Mouse (Mus musculus): ENCODE measurements around the gene Gpr107.
"Not testable (repeated sequence)": the region's sequence is repeated elsewhere in the genome, so short reads cannot be mapped to it uniquely, and the experiment has no call there.

The Gpr107 gene

GRCm38 (mm10) chr2:31156846-31157245, 4.7 kb downstream of the Gpr107 start:
- no peak for DNase-seq (ENCODE audit: low read depth)

DNA sequence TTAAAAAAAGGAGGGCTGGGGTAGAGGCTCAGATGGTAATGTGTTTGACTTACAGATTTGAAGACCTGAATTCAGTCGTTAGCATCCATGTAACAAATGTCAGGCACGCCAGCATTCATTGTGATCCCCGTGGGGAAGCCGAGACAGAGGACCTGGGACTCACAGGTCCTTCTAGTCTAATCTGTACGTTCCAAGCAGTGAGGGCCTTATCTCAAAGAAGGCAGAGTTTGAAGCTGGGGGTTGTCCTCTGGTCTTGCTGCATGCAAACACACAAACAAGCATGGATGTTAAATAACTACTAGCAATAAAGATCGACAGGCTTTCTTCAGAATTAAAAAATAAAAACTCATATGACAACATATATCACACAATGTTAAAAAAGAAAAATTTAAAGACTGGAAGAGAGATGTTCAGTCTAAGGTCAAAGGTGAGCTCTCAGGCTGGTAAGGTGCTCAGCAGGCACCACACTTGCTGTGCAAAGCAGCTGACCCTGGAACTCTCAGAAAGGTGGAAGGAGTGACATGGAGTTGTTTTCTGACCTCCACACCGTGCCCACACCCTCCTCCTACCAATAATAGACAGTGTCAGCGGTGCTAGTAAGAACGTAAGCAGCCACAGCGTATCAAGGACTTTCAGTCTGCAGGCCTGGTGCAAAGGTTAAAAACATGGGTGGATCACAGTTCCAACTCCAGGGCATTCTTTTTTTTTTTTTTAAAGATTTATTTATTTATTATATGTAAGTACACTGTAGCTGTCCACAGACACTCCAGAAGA, 8.2 kb downstream of the Gpr107 start:
- no peak for DNase-seq (ENCODE audit: low read depth)

- DNase-seq (ENCODE audit: low read depth): no peak
Measured at GRCm38 (mm10) chr2:31161620-31162019, 9.5 kb downstream of the Gpr107 start.

GRCm38 (mm10) chr2:31163361-31164118, 11.4 kb downstream of the Gpr107 start:
- no peak for DNase-seq (ENCODE audit: low read depth)

DNA sequence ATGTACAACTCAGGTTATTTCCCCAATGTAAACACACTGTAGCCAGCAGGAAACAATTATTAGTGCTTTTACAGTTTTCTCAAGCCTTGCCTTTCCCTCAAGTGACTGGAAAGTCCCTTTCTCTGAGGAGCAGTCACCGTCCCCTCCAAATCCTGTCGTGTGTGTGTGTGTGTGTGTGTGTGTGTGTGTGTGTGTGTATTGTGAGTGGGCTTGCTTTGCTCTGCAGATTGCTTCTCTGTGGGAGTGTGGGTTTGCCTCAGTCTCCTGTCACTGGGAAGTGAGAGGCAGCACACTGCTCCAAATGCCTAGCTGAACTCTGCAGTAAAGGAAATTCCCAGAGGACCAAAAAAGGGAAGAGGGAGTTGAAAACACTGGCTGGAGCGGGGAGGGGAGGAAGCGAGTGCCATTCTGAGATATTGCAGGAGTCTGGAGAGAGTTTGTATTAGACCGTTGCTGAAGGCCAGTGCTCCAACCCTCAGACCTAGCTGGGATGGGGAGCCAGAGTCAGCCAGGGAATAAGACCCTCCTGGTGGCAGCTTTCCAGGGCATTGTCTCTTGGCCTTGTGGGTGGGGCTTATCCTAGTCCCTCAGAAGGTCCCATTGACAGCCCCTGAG, 12.8 kb downstream of the Gpr107 start:
- DNase-seq (ENCODE audit: low read depth): no peak

- no peak for DNase-seq (ENCODE audit: low read depth)
Measured at GRCm38 (mm10) chr2:31165529-31165928, 13.4 kb downstream of the Gpr107 start.

DNA sequence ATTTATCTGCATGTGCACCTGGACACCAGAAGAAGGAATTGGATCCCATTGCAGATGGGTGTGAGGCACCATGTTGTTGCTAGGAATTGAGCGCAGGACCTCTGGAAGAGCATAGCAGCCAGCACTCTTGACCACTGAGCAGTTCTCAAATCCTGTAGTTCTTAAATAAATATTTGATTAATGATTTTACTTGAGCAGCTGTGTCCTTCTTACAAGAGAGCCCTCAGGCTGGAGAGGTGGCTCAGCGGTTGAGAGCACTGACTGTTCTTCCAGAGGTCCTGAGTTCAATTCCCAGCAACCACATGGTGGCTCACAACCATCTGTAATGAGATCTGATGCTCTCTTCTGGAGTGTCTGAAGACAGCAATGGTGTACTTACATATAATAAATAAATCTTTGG, 15.5 kb downstream of the Gpr107 start:
- DNase-seq (ENCODE audit: low read depth): not testable (repeated sequence)

- DNase-seq (ENCODE audit: low read depth): no peak
Measured at GRCm38 (mm10) chr2:31169001-31169400, 16.9 kb downstream of the Gpr107 start.

- no peak for DNase-seq (ENCODE audit: low read depth)
Measured at GRCm38 (mm10) chr2:31170164-31170563, 18.0 kb downstream of the Gpr107 start.

GRCm38 (mm10) chr2:31172001-31172400, 19.9 kb downstream of the Gpr107 start:
- peak; percentile 38 for DNase-seq (ENCODE audit: low read depth)

DNA sequence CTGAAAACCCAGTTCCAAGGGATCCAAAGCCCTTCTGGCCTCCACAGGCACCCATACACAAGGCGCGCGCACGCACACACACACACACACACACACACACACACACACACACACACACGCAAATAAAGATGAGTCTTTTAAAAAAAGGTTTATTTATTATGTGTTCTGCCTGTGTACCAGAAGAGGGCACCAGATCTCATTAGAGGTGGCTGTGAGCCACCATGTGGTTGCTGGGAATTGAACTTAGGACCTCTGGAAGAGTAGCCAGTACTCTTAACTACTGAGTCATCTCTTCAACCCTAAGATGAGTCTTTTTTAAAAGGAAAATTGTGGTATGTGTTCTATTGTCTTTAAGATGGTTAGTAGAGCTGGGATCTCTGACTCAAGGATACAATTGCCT, 20.4 kb downstream of the Gpr107 start:
- DNase-seq (ENCODE audit: low read depth): peak; percentile 33

DNA sequence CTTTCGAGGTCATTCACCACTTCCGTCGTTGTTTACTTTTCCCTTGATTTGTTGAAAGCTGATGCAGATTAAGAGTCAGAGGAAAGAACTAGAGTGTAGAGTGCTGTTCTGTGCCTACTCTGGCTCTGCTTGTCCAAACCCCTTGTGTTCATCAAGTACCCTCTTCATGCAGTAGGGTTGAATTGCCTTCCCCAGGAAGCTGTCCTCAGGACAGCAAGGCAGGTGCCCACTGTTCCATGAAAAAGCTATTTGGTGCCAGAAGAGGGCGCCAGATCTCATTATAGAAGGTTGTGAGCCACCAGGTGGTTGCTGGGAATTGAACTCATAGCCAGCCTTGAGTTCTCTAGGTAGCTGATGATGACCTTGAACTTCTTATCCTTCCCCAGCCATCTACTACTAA, 21.2 kb downstream of the Gpr107 start:
- peak; percentile 40 for DNase-seq (ENCODE audit: low read depth)

DNA sequence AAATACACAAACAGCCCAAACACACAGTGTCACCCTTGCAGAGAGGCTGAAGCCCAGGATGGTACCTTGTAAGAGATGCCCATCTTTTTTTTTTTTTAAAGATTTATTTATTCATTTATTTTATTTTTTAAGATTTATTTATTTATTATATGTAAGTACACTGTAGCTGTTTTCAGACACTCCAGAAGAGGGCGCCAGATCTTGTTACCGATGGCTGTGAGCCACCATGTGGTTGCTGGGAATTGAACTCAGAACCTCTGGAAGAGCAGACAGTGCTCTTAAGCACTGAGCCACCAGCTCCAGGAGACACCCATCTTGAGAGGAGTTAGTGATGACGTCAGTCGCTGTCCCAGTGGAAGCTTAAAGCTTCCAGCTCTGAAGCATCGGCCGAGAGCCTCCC, 26.5 kb downstream of the Gpr107 start:
- DNase-seq (ENCODE audit: low read depth): not testable (repeated sequence)

- no peak for DNase-seq (ENCODE audit: low read depth)
Measured at GRCm38 (mm10) chr2:31179471-31179870, 27.4 kb downstream of the Gpr107 start.

DNA sequence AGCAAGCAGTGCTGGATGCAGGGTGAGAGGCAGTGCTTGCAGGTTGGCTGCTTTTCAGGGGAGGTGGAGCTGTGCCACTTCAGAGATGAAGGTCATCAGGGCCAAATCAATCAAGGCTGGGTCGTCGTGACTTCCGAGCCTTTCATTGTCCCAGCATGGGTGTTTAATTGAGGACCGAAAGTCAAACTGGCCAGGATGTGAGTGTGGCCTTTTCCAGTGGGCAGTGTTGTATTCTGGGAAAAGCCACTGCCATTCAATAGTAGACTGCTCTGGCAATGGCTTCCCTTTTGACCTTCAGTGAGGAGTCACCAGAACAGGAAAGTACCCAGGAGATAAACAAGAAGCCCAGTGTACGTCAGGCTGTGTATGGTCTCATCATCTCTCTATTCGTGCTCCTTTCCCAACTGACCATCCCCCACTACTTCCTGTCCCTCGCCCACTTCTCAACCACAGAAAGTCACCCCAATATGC, 28.0 kb downstream of the Gpr107 start:
- no peak for DNase-seq (ENCODE audit: low read depth)

GRCm38 (mm10) chr2:31182786-31183330, 30.7 kb downstream of the Gpr107 start:
- no peak for DNase-seq (ENCODE audit: low read depth)

GRCm38 (mm10) chr2:31183830-31184229, 31.7 kb downstream of the Gpr107 start:
- DNase-seq (ENCODE audit: low read depth): no peak

GRCm38 (mm10) chr2:31188691-31189090, 36.6 kb downstream of the Gpr107 start:
- no peak for DNase-seq (ENCODE audit: low read depth)

DNA sequence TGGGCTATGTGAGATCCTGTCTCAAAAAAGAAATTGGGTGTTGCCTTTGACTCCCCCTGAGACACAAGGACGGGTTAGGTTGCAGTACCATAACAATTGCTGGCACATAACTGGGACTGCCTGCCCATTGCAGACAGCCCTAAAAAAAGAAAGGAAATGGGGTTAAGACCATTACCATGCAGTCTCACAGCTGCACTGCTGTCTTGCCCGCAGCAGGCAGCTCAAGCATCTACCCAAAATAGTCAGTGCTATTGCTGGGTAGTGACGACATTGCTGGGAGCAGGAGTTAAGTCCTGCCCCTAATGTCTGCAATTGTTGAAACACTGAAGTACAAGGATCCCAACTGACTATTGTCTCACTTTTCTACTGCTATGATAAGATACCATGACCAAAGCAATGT, 37.5 kb downstream of the Gpr107 start:
- DNase-seq (ENCODE audit: low read depth): no peak

DNA sequence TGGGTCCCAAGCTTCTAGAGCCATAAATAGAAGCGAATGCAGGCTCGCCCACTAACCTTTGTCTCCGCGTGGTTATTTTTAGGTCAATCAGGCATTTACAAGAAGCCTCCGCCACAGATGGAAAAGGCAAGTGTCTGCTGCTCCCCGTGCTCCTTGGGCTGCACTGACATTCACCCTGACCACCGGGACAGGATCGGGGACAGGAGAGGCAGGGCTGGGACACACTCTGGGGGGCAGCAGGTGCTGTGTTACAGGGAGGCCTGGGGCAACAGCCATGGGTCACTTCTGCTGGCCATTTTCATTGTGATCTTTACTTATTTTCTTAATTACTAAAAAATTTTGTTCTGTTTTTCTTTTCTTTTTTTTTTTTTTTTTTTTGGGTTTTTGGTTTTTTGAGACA, 39.6 kb downstream of the Gpr107 start:
- no peak for DNase-seq (ENCODE audit: low read depth)

- DNase-seq (ENCODE audit: low read depth): peak; percentile 76
Measured at GRCm38 (mm10) chr2:31194356-31195021, 42.4 kb downstream of the Gpr107 start.

- no peak for DNase-seq (ENCODE audit: low read depth)
Measured at GRCm38 (mm10) chr2:31198621-31199020, 46.5 kb downstream of the Gpr107 start.
